Mouse (Mus musculus) heart, postnatal 0 days (tissue): ENCODE data around the gene Kirrel2.

Experiments used
- CTCF ChIP-seq: IDR thresholded peaks from 2 replicates; pipeline ENCODE4 v1.5.1; 2016; ENCODE audit warnings: antibody characterized with exemption, control low read depth, low read depth
- EP300 ChIP-seq: IDR thresholded peaks from 2 replicates; pipeline ENCODE4 v1.6.1; 2016; ENCODE audit warnings: antibody characterized with exemption, low read depth

- TF ChIP-seq EP300 (no peak), CTCF (no peak)
These were observed 57.8 kb downstream of the Kirrel2 start for GRCm38 (mm10) chr7:30399671-30400070.
